Mouse (Mus musculus) layer of hippocampus, postnatal 14 days (tissue): ENCODE measurements around the gene Chst8. TPM values are rescaled to one million over a fixed set of nuclear protein-coding genes. Genes with fewer than 3 reads are reported as not detected.
A peak's percentile ranks its signal among the peaks of the same experiment; 100 is the strongest.

Experiments used
- DNase-seq, 2 experiments: peaks; one replicate each; pipeline ENCODE4 v3.0.0; 2021 to 2022; ENCODE audit warnings: low spot score in 2 of 2, mixed read lengths in 1 of 2
- total RNA-seq, 2 experiments: library from RNA; stranded (reverse); gene quantifications; 2 replicates each; pipeline ENCODE4 v1.2.3; 2021

Gene Chst8
- total RNA-seq, 2 experiments from 2014 or later = 29.6 to 34.3 TPM

GRCm38 (mm10) chr7:34805042-34805441 lies 7.5 kb downstream of the Chst8 start:
- no peak for DNase-seq

- DNase-seq = no peak
Measured at GRCm38 (mm10) chr7:34799950-34800511, 12.5 kb downstream of the Chst8 start.

- no peak for DNase-seq
Measured at GRCm38 (mm10) chr7:34799404-34799771, 13.1 kb downstream of the Chst8 start.

- DNase-seq = no peak
Measured at GRCm38 (mm10) chr7:34798441-34799403, 13.8 kb downstream of the Chst8 start.

- DNase-seq = no peak
Measured at GRCm38 (mm10) chr7:34798039-34798438, 14.5 kb downstream of the Chst8 start.

- no peak for DNase-seq
Measured at GRCm38 (mm10) chr7:34790459-34790858, 22.1 kb downstream of the Chst8 start.

GRCm38 (mm10) chr7:34787171-34787570 lies 25.3 kb downstream of the Chst8 start:
- no peak for DNase-seq

GRCm38 (mm10) chr7:34785052-34785451 lies 27.5 kb downstream of the Chst8 start:
- no peak for DNase-seq

GRCm38 (mm10) chr7:34784469-34784868 lies 28.0 kb downstream of the Chst8 start:
- no peak for DNase-seq

- DNase-seq = no peak
Measured at GRCm38 (mm10) chr7:34781988-34782387, 30.5 kb downstream of the Chst8 start.

- DNase-seq = no peak
Measured at GRCm38 (mm10) chr7:34781217-34781616, 31.3 kb downstream of the Chst8 start.

- peak; percentile 49 to 81 for DNase-seq
Measured at GRCm38 (mm10) chr7:34778426-34778825, 34.1 kb downstream of the Chst8 start.

- DNase-seq = no peak
Measured at GRCm38 (mm10) chr7:34775659-34776058, 36.9 kb downstream of the Chst8 start.

GRCm38 (mm10) chr7:34774947-34775346 lies 37.6 kb downstream of the Chst8 start:
- DNase-seq = no peak

- DNase-seq = peak in 1 of 2 experiments; percentile 69
Measured at GRCm38 (mm10) chr7:34774020-34774419, 38.5 kb downstream of the Chst8 start.

GRCm38 (mm10) chr7:34773309-34773708 lies 39.2 kb downstream of the Chst8 start:
- DNase-seq = no peak

- DNase-seq = no peak
Measured at GRCm38 (mm10) chr7:34769531-34769930, 43.0 kb downstream of the Chst8 start.

- no peak for DNase-seq
Measured at GRCm38 (mm10) chr7:34764250-34765148, 48.0 kb downstream of the Chst8 start.

- peak; percentile 48 to 65 for DNase-seq
Measured at GRCm38 (mm10) chr7:34759378-34759822, 53.1 kb downstream of the Chst8 start.

- no peak for DNase-seq
Measured at GRCm38 (mm10) chr7:34758721-34759120, 53.8 kb downstream of the Chst8 start.

- no peak for DNase-seq
Measured at GRCm38 (mm10) chr7:34757513-34757912, 55.0 kb downstream of the Chst8 start.
